Mouse (Mus musculus): ENCODE measurements around the gene Ampd2. TPM values are rescaled to one million over a fixed set of nuclear protein-coding genes. Genes with fewer than 3 reads are reported as not detected.

Ampd2 gene
- total RNA-seq, 2 experiments from 2014 or later: 52.3 to 58.5 TPM

Other genes with a start within 250 kb of the Ampd2 start
- not detected for gene Eps8l3, start 209.4 kb downstream of the Ampd2 start, total RNA-seq (2021)
- gene Gstm5, start 190.8 kb downstream of the Ampd2 start, total RNA-seq (2021): 100 to 1,000 TPM; 229 to 250 TPM
- gene Gstm7, start 154.8 kb downstream of the Ampd2 start, total RNA-seq (2021): 10 to 100 TPM; 91.2 to 99.8 TPM
- 1 to 10 TPM; 5.8 to 6.7 TPM for gene Gstm6, start 142.9 kb downstream of the Ampd2 start, total RNA-seq (2021)
- gene Gstm3, start 117.4 kb downstream of the Ampd2 start, total RNA-seq (2021): not detected
- gene Gstm2, start 100.2 kb downstream of the Ampd2 start, total RNA-seq (2021): 1 to 10 TPM; 5.0 to 5.7 TPM
- 100 to 1,000 TPM; 279 to 320 TPM for gene Gstm1, start 68.7 kb downstream of the Ampd2 start, total RNA-seq (2021)
- gene Gstm4, start 41.8 kb downstream of the Ampd2 start, total RNA-seq (2021): 10 to 100 TPM; 11.5 to 11.6 TPM
- under 1 TPM in 1 of 2 experiments, not detected in 1; 0.21 TPM for gene Gnat2, start 6.1 kb upstream of the Ampd2 start, total RNA-seq (2021)
- gene Gnai3, start 59.5 kb upstream of the Ampd2 start, total RNA-seq (2021): 10 to 100 TPM; 29.0 to 30.4 TPM
- 10 to 100 TPM; 18.4 to 22.3 TPM for gene Gpr61, start 68.2 kb upstream of the Ampd2 start, total RNA-seq (2021)
- 10 to 100 TPM; 78.2 to 79.7 TPM for gene Amigo1, start 99.7 kb upstream of the Ampd2 start, total RNA-seq (2021)
- gene Cyb561d1, start 114.6 kb upstream of the Ampd2 start, total RNA-seq (2021): 10 to 100 TPM; 20.6 to 21.4 TPM
- gene Atxn7l2, start 124.3 kb upstream of the Ampd2 start, total RNA-seq (2021): 10 to 100 TPM; 22.9 to 27.9 TPM
- gene Sypl2, start 140.0 kb upstream of the Ampd2 start, total RNA-seq (2021): 1 to 10 TPM; 2.3 TPM
- 10 to 100 TPM; 68.9 to 76.7 TPM for gene Psma5, start 170.3 kb upstream of the Ampd2 start, total RNA-seq (2021)
- 100 to 1,000 TPM; 305 to 320 TPM for gene Sort1, start 197.4 kb upstream of the Ampd2 start, total RNA-seq (2021)

Measured in left cerebral cortex, adult 18-20 months (tissue).